Mouse (Mus musculus) lung, adult 2 months (tissue): ENCODE measurements around the gene Mlx.

Experiments used
- CTCF ChIP-seq: fragments of 200-500 bp; IDR thresholded peaks from 2 replicates; pipeline ENCODE4 v1.5.1; 2011; ENCODE audit warnings: mild to moderate bottlenecking, low read length, control low read depth; ENCODE audit not compliant: insufficient read depth
- POLR2A ChIP-seq: fragments of 200-500 bp; IDR thresholded peaks from 2 replicates; pipeline ENCODE4 v1.6.1; 2011; ENCODE audit warnings: low read depth, mild to moderate bottlenecking, control low read depth, low read length, borderline replicate concordance; ENCODE audit errors: extremely low read depth

- TF ChIP-seq CTCF (no peak), POLR2A (no peak)
These were observed 34.2 kb upstream of the Mlx start for GRCm38 (mm10) chr11:101052751-101053473.
